9 mouse cellular contexts compared by ENCODE assay signal in genomic region chr5:30909300-30909659, GRCm38 (mm10). TPM values are rescaled to one million over a fixed set of nuclear protein-coding genes. Genes with fewer than 3 reads are reported as not detected.
DNase-seq lines count a peak whose midpoint lies in the region; ATAC-seq lines count a peak whose summit lies in the region.
"Had no signal": no experiment of that assay in that cellular context is flagged by ENCODE, and none has a peak within 500 bp of the region (broad histone marks: within the 10 kb centered on the region; RNA-seq: fewer than 3 reads in every experiment).

No protein-coding gene starts in this region.

- no peaks in the 10 kb centered on the region for H3K27me3 ChIP-seq in limb, embryonic 11.5 days (ENCODE audit: control insufficient read depth, insufficient read depth, low read length)
- peaks cover 12% of the 10 kb centered on the region for H3K27me3 ChIP-seq in midbrain, embryonic 10.5 days (ENCODE audit: low read depth, poor library complexity, severe bottlenecking)
- peaks cover 7% of the 10 kb centered on the region for H3K27me3 ChIP-seq in forebrain, embryonic 12.5 days

- no peaks in the 10 kb centered on the region for H3K9me3 ChIP-seq in limb, embryonic 11.5 days (ENCODE audit: control insufficient read depth, low read length)
- H3K9me3 ChIP-seq in midbrain, embryonic 10.5 days (replicated peaks), result no peaks in the 10 kb centered on the region
- no peaks in the 10 kb centered on the region for H3K9me3 ChIP-seq in forebrain, embryonic 12.5 days

- peaks cover 10% of the 10 kb centered on the region for H3K36me3 ChIP-seq in limb, embryonic 11.5 days (ENCODE audit: control insufficient read depth, insufficient read depth, low read length)
- peaks cover 20% of the 10 kb centered on the region for H3K36me3 ChIP-seq in midbrain, embryonic 10.5 days
- peaks cover 17% of the 10 kb centered on the region for H3K36me3 ChIP-seq in forebrain, embryonic 12.5 days (replicated peaks)

- peak overlapping the region; percentile 96 for H3K27ac ChIP-seq in limb, embryonic 11.5 days (replicated peaks; ENCODE audit: low read depth, low read length)
- no peak overlapping the region for H3K27ac ChIP-seq in midbrain, embryonic 10.5 days (replicated peaks)
- H3K27ac ChIP-seq in forebrain, embryonic 12.5 days, result no peak overlapping the region

- no peak for ATAC-seq in limb, embryonic 11.5 days (ENCODE audit: insufficient number of reproducible peaks, low FRiP score, low TSS enrichment, low read depth)
- no peak for ATAC-seq in forebrain, embryonic 12.5 days (ENCODE audit: low FRiP score)

- no peak overlapping the region for H3K4me3 ChIP-seq in limb, embryonic 11.5 days (ENCODE audit: low read depth, low read length)
- H3K4me3 ChIP-seq in midbrain, embryonic 10.5 days, result no peak overlapping the region
- H3K4me3 ChIP-seq in forebrain, embryonic 12.5 days (replicated peaks), result no peak overlapping the region

- peak; percentile 9 for DNase-seq in thymus, postnatal 4 days
- DNase-seq in thymus, postnatal 0 days (ENCODE audit: low spot score), result no peak
- peak; percentile 45 to 49 for DNase-seq in heart, postnatal 10 days
- no peak for DNase-seq in limb, embryonic 11.5 days (ENCODE audit: low spot score)
- DNase-seq in midbrain, embryonic 10.5 days (ENCODE audit: low spot score), result no peak
- DNase-seq in cerebellum, adult 9-11 months, result no peak
- DNase-seq: cerebellum, postnatal 25 days had no signal

- no peak overlapping the region; the same call in 1 of the 2 replicates for H3K9ac ChIP-seq in limb, embryonic 11.5 days (ENCODE audit: low read length)
- no peak overlapping the region for H3K9ac ChIP-seq in forebrain, embryonic 12.5 days

- WGBS in limb, embryonic 11.5 days, result 13% methylated on average over 7 of the region's 7 CpGs
- 56% methylated on average over 7 of the region's 7 CpGs for WGBS in midbrain, embryonic 10.5 days
- WGBS in forebrain, embryonic 12.5 days, result 66% methylated on average over 7 of the region's 7 CpGs

- H3K4me2 ChIP-seq in limb, embryonic 11.5 days (ENCODE audit: low read depth, severe bottlenecking), result no peak overlapping the region
- H3K4me2 ChIP-seq in forebrain, embryonic 12.5 days, result no peak overlapping the region

- intact Hi-C loops in heart, postnatal 10 days (cut with DNase I), result no loop called here

- H3K4me1 ChIP-seq in limb, embryonic 11.5 days (ENCODE audit: control insufficient read depth, insufficient read depth, low read length), result peaks cover 49% of the 10 kb centered on the region
- H3K4me1 ChIP-seq in midbrain, embryonic 10.5 days, result peaks cover 56% of the 10 kb centered on the region
- H3K4me1 ChIP-seq in forebrain, embryonic 12.5 days, result peaks cover 49% of the 10 kb centered on the region

RNA-seq across cellular contexts. Expression of gene Ost4, which starts 1.7 kb away (rescaled TPM):
- 396 and 461 TPM in 2 replicates for polyA plus RNA-seq in thymus, postnatal 0 days (2015; fragmentation: Nextera tagmentation; extraction: Ambion mirVana)
- 100 to 1,000 TPM; 162 to 178 TPM for total RNA-seq in heart, postnatal 10 days (2021)
- 384 and 395 TPM in 2 replicates for polyA plus RNA-seq in limb, embryonic 11.5 days (2014; fragmentation: Nextera tagmentation; extraction: Ambion mirVana)
- polyA plus RNA-seq in midbrain, embryonic 10.5 days (2016; fragmentation: Nextera tagmentation; extraction: Ambion mirVana), result 380 and 415 TPM in 2 replicates
- polyA plus RNA-seq in forebrain, embryonic 12.5 days (2016; fragmentation: Nextera tagmentation; extraction: Ambion mirVana), result 302 and 315 TPM in 2 replicates

RNA-seq across cellular contexts. Expression of gene Emilin1, which starts 3.9 kb away (rescaled TPM):
- 47.0 and 47.5 TPM in 2 replicates for polyA plus RNA-seq in thymus, postnatal 0 days (2015; fragmentation: Nextera tagmentation; extraction: Ambion mirVana)
- 10 to 100 TPM; 68.4 to 76.3 TPM for total RNA-seq in heart, postnatal 10 days (2021)
- 117 and 122 TPM in 2 replicates for polyA plus RNA-seq in limb, embryonic 11.5 days (2014; fragmentation: Nextera tagmentation; extraction: Ambion mirVana)
- polyA plus RNA-seq in midbrain, embryonic 10.5 days (2016; fragmentation: Nextera tagmentation; extraction: Ambion mirVana), result 61.8 and 67.4 TPM in 2 replicates
- 39.1 and 52.4 TPM in 2 replicates for polyA plus RNA-seq in forebrain, embryonic 12.5 days (2016; fragmentation: Nextera tagmentation; extraction: Ambion mirVana)

RNA-seq across cellular contexts. Expression of gene Khk, which starts 12.0 kb away (rescaled TPM):
- polyA plus RNA-seq in thymus, postnatal 0 days (2015; fragmentation: Nextera tagmentation; extraction: Ambion mirVana), result 31.7 and 32.5 TPM in 2 replicates
- total RNA-seq in heart, postnatal 10 days (2021), result 10 to 100 TPM in 1 of 2 experiments, 1 to 10 TPM in 1; 9.5 to 12.7 TPM
- 5.4 and 7.9 TPM in 2 replicates for polyA plus RNA-seq in limb, embryonic 11.5 days (2014; fragmentation: Nextera tagmentation; extraction: Ambion mirVana)
- 7.5 and 9.7 TPM in 2 replicates for polyA plus RNA-seq in midbrain, embryonic 10.5 days (2016; fragmentation: Nextera tagmentation; extraction: Ambion mirVana)
- polyA plus RNA-seq in forebrain, embryonic 12.5 days (2016; fragmentation: Nextera tagmentation; extraction: Ambion mirVana), result 4.7 and 7.7 TPM in 2 replicates

RNA-seq across cellular contexts. Expression of gene Agbl5, which starts 20.8 kb away (rescaled TPM):
- polyA plus RNA-seq in thymus, postnatal 0 days (2015; fragmentation: Nextera tagmentation; extraction: Ambion mirVana), result 13.3 and 15.9 TPM in 2 replicates
- total RNA-seq in heart, postnatal 10 days (2021), result 1 to 10 TPM; 9.4 to 9.7 TPM
- polyA plus RNA-seq in limb, embryonic 11.5 days (2014; fragmentation: Nextera tagmentation; extraction: Ambion mirVana), result 33.0 and 35.7 TPM in 2 replicates
- polyA plus RNA-seq in midbrain, embryonic 10.5 days (2016; fragmentation: Nextera tagmentation; extraction: Ambion mirVana), result 17.4 and 20.1 TPM in 2 replicates
- polyA plus RNA-seq in forebrain, embryonic 12.5 days (2016; fragmentation: Nextera tagmentation; extraction: Ambion mirVana), result 28.8 TPM in 2 replicates

RNA-seq across cellular contexts. Expression of gene Cgref1, which starts 36.1 kb away (rescaled TPM):
- 0.70 and 0.71 TPM in 2 replicates for polyA plus RNA-seq in thymus, postnatal 0 days (2015; fragmentation: Nextera tagmentation; extraction: Ambion mirVana)
- under 1 TPM; 0.60 to 0.64 TPM for total RNA-seq in heart, postnatal 10 days (2021)
- 2.2 and 2.7 TPM in 2 replicates for polyA plus RNA-seq in limb, embryonic 11.5 days (2014; fragmentation: Nextera tagmentation; extraction: Ambion mirVana)
- 4.9 and 5.8 TPM in 2 replicates for polyA plus RNA-seq in midbrain, embryonic 10.5 days (2016; fragmentation: Nextera tagmentation; extraction: Ambion mirVana)
- polyA plus RNA-seq in forebrain, embryonic 12.5 days (2016; fragmentation: Nextera tagmentation; extraction: Ambion mirVana), result 6.4 and 7.3 TPM in 2 replicates
- total RNA-seq: monocyte, adult 5-6 weeks had no signal

Comparison
In these comparisons a context has a peak if more than half of its experiments do, and no peak if none do; other contexts are left out.
1. DNase-seq: peak in thymus, postnatal 4 days (single experiment) and heart, postnatal 10 days (2 of 2); none in thymus, postnatal 0 days (single experiment), limb, embryonic 11.5 days (single experiment), midbrain, embryonic 10.5 days (single experiment) and cerebellum, adult 9-11 months (single experiment).